Mouse (Mus musculus) adrenal gland, adult 2 months (tissue): ENCODE measurements around the gene Phlpp1. TPM values are rescaled to one million over a fixed set of nuclear protein-coding genes. Genes with fewer than 3 reads are reported as not detected.
"Not testable (repeated sequence)": the region's sequence is repeated elsewhere in the genome, so short reads cannot be mapped to it uniquely, and the experiment has no call there.

Experiments used
- DNase-seq: peaks from one replicate; pipeline ENCODE4 v3.0.0; 2021
- polyA plus RNA-seq: library from polyadenylated mRNA; depleted of rRNA; stranded (reverse); fragments of >200 nt; gene quantifications from 2 replicates; pipeline ENCODE4 v1.2.3, GENCODE M21; 2012
- total RNA-seq, 2 experiments: library from RNA; stranded (reverse); gene quantifications; 2 replicates each; pipeline ENCODE4 v1.2.3; 2021

The Phlpp1 gene
- total and polyA plus RNA-seq, 3 experiments = 13.3 to 18.0 (median 14.1) TPM

DNA sequence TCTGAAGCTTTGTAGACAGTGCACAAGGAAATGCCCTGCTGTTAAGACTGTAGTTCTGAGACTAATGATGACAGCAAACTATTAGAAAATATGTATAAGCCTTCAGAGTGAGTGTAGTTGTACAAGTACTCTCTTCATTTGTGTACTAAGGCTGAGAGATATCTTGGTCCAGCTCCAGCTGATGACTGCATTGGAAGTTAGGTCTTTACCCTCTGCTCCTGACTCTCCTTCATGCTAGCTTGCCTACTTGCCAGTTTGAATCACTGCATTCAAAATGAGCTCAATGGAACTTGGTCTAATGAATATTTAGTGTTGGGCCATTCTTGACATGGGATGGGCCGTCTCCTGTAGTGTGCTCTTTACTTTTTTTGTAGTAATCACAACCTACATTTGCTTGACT lies 71.8 kb downstream of the Phlpp1 start:
- DNase-seq = no peak

DNA sequence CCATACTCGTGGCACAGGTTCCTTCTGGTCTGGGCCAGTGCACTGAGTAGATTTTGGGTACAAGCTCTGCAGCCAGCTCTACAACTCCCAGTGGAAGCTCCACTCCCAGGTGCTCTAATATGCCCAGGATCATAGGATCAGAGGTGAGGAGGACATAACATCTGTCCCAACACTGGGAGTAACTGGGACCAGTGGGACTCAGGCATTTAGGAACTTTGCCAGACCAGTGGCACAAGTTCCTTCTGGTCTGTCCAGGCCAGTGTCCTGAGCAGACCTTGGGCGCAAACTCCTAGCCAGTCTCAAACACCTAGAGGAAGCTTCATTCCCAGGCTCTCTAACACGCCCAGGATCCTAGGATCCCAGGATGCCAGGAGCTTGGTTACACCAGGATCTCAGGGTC lies 72.7 kb downstream of the Phlpp1 start:
- no peak for DNase-seq

DNA sequence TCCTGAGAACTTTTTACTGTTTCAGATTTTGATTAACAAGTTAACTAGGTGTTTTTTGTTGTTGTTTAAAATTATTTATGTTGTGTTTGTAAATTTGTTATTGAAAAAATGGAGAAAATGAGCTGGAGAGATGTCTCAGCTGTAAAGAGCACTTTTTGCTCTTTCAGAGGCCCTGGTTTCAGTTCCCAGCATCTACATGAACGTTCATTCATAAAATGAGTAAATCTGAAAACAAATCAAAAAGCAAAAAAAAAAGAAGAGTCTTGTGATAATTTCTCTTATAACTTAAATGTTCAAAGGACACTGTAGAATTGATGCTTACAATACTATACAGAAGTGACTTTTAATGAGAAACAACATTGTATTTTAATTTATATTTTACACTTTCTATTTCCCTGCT lies 82.5 kb downstream of the Phlpp1 start:
- no peak for DNase-seq

DNA sequence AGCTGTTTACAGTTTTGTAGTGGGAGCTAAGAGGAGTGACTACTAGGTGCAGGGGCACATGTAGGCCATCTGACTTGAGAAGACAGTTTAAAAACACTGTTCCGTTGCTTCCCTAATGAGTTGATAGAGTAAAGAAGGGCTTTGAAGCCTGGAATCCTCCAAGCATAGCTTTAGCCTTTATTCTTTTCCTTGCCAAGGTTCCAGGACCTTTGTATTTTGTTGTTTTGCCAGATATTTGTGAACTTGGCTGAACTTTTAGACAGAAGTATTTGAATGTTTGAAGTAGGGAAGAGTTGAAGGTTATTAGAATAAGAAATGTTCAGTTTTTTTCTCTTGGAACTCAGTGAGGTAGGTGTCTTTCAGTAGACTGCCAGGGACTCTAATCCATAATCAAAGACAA lies 85.6 kb downstream of the Phlpp1 start:
- DNase-seq = no peak

DNA sequence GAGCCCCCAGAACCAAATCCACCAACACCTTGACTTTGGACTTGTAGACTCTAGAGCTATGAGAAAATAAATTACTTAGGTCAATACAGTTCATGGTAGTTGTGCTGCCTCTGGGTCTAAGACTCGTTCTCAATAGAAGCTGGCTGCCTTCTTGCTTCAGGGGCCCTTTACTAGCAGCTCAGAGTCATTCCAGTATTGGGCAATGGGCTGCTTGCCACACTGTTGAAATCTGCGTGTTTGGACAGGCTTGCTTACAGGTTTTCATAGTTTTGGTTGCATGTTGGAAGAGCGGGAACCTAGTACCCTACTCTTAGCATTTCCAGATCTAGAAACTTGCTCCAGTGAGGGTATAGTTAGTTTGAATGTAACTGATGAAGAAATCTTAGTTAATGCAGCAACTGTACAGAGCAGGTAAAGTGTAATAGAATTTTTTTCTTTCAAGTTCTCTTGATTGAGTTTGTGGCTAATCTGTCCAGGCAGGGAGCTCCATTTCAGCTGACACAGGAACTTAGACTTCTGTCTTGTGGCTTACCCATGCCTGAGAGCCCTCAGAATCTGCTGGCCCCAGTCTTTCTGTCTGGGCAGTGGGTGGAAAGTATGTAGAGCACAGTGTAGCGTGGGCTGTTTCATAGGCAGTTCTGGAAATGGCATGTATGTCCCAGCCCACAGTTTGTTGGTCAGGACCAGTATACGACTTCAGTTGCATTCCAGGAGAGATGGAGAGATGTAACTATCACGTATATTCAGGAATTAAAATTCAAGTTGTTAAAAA lies 96.7 kb downstream of the Phlpp1 start:
- DNase-seq = peak; percentile 51

DNA sequence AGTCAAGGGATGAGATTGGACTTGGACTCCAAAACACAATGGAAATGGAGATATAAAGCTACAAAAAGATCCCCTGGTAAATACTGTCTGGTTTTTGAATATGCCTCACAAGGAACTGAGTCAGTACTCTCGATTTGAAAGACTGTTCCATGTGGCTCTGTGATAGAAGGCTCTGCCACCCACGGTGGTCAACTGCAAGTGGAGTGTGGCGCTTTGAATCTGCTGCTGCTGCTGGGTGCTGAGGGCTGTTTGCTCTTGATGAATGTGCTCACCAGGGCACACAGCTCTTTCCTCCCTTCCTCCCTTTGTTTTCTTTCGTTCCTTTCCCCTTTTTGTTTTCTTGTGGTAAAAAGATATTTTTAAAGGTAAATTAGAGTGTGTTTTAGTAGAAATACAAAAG lies 97.8 kb downstream of the Phlpp1 start:
- no peak for DNase-seq

DNA sequence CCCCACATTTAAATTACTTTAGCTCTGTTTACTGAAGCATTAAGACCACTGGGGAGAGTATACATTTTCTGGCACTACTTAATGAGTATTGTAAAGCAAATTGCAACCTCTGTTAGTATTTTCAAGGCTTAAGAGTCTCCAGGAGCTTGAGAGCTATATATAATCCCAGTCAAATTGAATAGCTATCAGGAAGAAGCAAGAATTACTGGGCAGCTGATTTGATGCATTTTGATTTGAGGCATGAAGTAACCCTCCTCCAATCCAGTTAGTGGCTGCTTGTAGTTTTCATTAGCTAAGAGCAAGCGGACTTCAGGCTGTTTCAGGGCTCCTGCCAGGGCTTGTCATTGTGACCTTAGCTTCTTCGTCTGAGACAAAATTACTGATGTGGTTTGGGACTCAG lies 101.4 kb downstream of the Phlpp1 start:
- no peak for DNase-seq

DNA sequence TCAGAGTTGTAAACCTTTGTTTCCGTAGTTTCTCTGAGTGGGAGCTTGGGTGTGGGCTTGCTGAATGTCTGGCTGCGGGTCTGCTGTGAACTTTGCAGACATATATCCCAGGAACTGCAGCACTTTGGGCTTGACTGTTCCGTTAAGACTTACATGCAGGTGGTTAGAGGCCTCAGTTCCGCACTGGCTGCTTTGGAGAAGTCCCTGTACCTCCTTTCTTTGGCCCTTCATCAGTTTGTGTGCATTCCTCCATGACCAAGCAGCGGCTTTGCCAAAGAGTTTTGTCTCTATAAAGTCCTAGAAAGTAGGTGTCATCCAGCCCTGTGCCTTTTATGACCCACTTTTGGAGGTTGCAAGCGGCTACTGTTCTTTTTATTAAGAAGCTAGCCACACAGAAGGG lies 102.2 kb downstream of the Phlpp1 start:
- no peak for DNase-seq

DNA sequence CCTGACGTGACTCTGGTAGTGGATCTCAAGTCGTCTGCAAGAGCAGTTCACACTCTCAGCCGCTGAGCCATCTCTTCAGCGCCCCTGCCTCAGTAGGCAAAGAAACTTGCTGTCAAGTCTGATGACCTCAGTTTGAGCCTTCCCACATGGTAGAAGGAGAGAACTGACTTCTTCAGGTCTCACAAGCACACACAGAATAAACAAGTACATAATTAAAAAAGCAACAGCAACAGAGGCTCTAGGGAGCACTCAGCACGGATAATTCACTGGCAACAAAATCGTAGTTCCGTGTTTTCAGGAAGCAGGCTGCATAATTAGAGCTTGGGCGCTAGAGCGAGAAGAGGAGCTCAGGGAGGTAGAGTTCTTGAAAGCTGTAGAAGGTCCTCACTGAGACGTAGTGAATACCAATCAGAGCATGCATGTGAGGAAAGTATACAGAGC lies 103.0 kb downstream of the Phlpp1 start:
- DNase-seq = no peak

DNA sequence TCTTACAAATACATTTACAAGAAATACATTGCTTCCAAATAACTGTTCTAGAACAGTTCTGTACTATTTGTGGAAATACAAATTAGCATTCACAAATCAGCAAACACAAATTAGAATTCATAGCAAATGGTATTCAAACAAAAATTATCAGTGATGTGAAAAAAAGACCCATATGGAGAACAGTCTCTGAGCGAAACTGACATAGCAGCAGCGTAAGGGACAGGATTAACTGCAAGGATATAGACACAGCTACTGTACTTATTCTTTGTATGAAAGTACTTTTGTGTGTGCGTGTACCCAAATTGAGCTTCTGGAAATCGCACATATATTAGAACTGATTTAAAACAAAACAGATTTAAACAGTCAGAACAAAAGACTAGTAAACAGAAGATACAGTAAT lies 103.6 kb downstream of the Phlpp1 start:
- DNase-seq = no peak

DNA sequence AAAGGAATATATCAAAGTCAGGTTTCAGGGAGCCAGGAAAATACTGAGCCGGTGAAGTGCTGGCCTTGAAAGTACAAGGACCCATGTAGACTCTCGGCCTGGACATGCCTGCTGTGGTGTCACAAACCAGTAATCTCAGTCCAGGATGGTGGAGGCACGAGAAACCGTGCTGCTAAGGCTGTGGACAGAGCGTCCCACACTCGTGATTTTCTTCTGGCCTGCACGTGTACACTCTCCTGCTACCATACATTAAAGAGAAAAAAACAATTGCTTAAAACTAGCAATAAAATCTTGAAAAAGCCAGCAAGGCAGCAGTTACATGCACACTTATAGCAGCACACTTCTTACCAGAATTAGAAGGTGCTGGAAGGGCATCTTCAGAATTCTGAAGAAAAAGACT lies 104.2 kb downstream of the Phlpp1 start:
- no peak for DNase-seq

DNA sequence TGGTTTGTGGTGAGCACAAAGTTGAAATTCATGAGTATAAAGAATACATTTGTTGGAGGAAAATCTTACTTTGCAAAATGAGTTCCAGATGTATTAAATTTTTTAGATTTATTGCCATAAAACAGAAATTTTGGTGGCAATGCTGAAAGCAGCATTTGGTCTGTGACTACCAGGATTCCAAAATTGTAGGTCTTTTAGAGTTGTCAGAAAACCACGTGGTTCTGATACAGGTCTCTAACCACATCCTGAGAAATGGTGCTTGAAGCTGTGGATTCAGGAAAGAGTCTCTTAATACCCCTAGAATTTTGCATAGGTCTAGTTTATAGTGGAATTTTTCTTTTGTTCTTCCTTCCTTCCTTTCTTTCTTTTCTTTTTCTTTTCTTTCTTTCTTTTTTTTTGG lies 105.3 kb downstream of the Phlpp1 start:
- no peak for DNase-seq

DNA sequence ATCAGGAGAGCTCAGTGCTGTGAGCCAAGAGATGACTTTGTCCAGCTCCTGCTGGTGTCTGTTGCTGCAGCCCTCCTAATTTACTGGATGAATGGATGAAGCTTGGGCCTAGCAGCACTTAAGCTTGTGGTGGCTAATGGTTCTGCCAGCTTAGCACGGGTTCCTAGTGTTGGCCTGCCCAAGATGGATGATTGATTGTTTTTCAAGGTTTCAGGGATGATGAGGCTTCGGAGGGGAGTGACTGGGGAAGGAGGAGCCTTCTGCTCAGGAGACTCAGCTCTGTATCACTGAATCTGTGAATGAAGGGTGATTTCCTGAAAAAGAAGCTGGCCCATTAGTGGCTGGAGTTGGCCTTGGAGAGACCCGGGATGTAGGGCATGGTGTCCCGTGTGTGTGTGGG lies 105.7 kb downstream of the Phlpp1 start:
- peak; percentile 29 for DNase-seq

DNA sequence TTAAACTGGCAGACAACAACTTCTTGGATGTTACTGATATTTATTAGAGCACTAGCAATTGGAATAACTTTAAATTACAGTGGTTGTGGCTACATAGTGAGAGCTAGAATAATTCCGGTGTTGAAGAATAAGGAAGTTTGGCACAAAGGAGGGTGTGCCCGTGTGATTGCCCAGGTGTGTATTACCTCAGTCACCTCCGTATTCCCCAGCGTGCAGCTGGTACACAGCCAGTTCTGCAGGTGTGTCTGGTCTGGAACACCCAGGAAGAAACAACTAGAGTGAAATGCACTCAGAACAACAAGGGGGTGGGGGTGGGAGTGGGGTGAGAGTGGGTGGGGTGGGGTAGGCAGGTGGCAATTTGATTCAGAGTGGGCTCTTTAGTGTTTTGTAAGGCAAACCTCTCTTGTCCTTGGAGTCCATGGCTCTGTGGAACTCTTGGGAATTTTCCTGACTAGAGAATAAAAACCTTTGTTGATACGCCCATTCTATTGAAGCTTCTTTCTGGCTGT lies 107.1 kb downstream of the Phlpp1 start:
- DNase-seq = no peak

DNA sequence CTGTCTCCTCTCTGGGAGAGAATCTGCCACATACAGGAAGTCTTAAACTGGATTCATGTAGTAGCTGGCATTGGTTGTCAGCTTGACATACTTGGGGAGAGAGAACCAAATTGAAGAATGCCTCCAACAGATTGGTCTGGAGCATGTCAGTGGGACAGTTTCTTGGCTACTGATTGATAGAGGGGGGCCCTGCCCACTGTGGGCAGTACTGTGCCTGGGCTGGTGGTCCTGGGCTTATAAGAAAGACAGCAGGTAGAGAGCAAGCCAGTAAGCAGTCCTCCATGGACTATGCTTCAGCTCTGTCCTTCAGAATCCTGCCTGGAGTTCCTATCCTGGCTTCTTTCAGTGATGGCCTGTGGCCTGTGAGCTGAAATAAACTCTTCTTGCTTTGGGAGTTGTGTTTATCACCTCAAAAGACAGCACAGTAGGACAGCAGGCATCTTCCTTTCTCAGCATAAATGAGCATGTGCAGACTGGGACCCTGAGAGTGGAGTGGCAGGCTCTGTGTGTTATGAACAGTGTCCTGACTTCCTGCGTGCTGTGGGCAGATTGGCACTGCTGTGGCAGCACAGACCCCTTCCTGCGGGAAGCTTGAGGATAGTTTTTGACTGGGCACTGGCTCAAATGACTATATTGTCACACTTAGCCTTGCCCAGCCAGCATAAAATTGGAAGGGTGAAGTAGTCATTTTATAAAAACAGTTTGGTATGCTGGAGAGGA lies 108.0 kb downstream of the Phlpp1 start:
- no peak for DNase-seq

DNA sequence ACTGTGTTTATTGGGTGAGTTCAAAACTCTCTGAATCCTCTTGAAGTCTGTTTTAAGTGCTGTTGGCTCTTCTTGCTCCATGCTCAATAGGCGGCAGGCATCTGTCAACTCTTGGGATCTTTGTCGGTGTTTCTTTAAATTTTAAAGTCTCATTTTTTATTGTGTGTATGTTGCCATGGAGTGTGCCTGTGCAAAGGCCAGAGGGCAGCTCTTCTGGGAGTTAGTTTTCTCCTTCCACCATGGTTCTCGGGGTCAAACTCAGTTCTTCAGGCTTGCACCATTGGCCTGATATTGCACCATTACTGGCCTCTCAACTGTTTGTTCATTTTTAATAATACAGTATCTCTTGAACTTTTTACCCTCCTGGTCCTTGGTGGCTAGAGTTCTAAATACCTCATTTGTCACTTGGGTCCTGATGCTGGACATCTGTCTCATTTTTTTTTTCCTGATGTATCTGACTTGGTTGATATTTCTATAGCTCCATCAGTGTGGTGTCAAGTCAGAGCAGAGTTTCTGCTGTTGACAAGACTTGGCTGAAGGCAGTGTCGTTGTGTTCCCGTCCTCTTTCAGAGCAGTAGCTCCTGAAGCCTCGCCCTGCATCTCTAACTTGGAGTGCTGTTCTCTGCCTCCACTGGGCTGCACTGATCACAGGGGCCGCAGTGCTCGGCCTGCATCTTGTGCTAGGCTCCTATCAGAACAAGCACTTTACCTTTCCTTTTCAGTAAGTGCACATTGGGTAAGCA lies 108.8 kb downstream of the Phlpp1 start:
- DNase-seq = peak; percentile 35

DNA sequence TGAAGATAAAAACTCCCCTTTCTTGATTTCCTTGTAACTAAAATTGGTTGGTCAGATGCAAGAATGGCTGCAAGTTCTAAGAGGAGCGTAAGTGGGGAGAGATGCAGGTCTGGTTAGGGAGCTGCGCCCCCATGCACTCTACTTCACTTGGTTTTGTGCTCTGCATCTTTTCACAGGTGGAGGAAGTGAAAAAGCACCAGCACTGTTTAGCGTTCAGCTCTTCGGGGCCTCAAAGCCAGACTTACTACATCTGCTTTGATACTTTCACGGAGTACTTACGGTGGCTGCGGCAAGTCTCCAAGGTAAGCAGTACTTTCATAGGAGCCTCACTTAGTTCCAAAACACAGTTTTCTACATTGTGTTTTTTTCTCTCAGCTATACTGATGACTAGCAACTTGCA lies 115.3 kb downstream of the Phlpp1 start:
- DNase-seq = no peak

DNA sequence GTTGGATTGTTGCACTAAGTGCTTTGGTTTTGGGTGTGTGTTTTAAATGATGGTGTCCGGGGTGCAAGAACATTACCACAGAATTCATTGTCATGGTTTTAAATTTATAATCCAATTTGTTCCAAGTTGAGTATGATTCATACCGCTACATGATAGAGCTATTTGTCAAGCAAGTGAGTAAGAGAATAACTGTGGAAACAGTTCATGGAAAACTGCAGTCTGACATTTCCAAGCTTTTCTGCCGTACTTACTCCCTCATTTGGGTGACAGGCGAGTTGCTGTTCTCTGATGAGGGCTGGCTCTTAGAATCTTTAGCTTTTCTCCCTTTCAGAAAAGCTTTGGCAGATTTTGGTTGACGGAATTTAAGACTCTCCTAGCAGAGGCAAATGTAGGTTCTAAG lies 117.5 kb downstream of the Phlpp1 start:
- DNase-seq = peak; percentile 25

DNA sequence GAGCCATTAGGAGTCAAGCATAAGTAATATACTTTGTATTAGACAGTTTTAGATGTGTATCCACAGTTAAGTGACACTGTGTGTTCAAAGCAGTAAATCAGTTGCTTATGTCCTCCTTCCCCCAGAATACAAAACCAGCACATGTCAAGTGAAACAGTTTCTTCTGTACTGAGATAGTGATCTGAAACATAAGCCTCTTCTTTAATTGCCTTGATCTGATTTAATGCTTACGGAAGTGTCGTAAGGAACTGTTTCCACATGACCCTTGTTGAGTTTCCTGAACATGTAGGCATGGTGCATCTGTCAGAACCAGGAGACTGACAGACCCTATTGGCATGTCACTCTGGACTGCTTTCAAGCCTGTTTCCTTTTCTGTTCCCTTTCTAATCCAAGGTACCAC lies 118.0 kb downstream of the Phlpp1 start:
- no peak for DNase-seq

DNA sequence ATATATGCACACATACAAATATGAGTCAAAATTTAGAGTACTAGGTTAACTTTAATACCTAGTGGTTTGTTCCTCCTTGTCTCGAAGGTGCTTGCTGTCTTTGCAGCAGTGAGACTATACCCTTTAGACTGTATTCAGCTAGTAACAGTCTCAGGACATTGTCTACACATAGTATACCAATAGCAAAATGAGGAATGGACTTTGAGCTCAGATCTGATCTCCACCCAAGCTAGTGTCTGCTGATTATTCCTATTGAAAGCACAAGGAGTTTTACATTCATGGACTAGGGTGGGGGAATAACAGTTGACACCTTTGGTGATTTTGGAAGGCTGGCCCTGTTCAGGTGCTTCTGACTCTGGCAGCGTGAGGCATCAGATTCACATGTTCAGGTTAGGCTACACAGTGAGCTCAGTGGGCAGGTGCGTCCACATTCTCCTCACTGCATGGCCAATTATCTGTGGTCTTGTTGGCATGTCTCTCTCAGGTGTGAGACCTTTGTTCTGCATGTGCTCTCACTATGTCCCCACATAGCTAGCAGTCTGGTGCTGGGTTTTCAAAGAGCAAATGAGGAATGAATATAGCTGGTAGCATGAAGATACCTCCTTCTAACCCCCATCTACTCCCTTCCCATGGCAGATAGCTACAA lies 138.0 kb downstream of the Phlpp1 start:
- no peak for DNase-seq

DNA sequence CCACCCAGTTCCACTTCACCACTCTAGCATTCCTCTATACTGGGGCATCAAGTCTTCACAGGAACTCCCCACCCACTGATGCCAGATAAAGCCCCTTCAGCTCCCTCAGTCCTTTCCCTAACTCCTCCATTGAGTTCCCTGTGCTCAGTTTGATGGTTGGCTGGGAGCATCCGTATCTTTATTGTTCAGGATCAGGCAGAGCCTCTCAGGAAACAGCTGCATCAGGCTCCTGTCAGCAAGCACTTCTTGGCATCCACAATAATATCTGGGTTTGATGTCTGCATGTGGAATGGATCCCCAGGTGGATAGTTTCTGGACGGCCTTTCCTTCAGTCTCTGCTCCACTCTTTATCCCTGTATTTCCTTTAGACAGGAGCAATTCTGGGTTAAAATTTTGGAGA lies 138.7 kb downstream of the Phlpp1 start:
- DNase-seq = no peak

DNA sequence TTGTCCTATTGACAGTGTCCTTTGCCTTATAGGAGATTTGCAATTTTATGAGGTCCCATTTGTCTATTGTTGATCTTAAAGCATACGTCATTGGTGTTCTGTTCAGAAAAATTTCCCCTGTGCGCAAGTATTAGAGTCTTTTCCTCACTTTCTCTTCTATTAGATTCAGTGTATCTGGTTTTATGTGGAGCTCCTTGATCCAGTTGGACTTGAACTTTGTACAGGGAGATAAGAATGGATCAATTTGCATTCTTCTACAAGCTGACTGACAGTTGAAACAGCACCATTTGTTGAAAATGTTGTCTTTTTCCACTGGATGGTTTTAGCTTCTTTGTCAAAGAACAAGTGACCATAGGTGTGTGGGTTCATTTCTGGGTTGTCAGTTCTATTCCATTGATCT lies 140.3 kb downstream of the Phlpp1 start:
- DNase-seq = not testable (repeated sequence)
